Mouse (Mus musculus): ENCODE measurements around the gene Vim.
"Not testable (repeated sequence)": the region's sequence is repeated elsewhere in the genome, so short reads cannot be mapped to it uniquely, and the experiment has no call there.

Gene Vim

DNA sequence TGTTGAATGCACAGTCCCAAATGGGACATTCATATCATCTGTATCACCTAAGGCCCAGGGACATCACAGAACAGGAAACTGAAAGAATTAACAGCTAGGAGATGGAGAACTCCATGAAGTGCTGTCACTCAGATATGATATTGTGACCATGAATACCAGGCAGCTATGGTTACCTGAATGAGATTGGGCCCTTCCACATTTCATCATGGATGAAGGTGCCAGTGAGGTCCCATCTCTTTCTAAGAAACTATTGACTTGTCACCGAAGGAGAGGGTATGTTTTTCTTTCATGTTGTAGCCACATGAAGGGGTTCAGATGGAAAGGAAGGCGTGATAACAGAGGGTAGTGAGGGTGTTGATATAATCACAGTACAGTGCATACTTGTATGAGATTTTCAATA is 13.3 kb upstream of the Vim start:
- CTCF ChIA-PET = interaction anchor here (0.7 to 1.0 kb wide), 2 partner anchors 10 to 289 kb away, joined by 3 to 20 read pairs; no protein-coding TSS in a partner anchor

DNA sequence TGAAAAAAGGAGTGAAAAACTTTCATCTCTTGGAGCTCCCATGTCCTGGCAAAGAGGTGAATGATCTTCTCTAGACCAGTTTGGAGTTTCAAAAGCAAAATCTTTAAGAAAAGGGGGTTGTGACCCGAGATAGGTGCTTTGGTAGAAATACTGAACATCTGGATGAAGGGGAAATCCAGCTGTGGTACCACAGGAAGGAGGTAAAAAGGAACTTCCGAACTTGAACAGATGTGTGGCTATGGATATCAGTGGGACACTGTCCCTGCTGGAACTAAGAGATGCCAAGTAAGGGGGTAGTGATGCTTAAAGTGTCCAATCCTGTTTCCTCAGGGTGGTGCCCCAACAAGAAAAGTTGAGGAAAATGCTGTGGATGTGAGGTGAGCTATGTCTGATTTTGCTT is 3.6 kb upstream of the Vim start:
- CTCF ChIA-PET = interaction anchor here (1.0 kb wide), 1 partner anchor 9 kb away, joined by 3 read pairs; no protein-coding TSS in a partner anchor

DNA sequence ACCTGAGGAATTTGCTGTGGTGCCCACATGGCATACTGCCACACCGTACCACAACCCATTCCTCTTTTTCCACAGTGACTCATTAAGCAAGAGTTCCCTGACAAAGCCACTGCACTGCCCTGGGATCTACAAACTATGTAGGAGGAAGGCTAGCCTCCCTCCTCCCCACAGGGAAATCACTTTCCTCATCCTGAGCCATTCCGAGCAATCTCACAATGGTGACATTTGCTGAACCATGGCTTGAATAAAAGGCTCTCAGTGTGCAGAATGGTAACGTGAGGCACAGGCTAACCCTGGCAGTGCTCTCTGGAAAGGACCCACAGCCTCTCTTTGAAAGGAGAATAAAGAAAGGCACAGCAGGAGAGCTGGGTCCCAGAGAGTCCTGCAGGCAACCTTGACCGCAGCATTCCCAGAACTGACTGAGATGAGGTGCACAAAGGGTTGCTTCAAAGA is 1.6 kb upstream of the Vim start:
- CTCF ChIA-PET = interaction anchor here (0.6 to 1.4 kb wide), 3 partner anchors 25 to 100 kb away, joined by 4 to 9 read pairs (median 6); partner anchors contain the start of gene Trdmt1

DNA sequence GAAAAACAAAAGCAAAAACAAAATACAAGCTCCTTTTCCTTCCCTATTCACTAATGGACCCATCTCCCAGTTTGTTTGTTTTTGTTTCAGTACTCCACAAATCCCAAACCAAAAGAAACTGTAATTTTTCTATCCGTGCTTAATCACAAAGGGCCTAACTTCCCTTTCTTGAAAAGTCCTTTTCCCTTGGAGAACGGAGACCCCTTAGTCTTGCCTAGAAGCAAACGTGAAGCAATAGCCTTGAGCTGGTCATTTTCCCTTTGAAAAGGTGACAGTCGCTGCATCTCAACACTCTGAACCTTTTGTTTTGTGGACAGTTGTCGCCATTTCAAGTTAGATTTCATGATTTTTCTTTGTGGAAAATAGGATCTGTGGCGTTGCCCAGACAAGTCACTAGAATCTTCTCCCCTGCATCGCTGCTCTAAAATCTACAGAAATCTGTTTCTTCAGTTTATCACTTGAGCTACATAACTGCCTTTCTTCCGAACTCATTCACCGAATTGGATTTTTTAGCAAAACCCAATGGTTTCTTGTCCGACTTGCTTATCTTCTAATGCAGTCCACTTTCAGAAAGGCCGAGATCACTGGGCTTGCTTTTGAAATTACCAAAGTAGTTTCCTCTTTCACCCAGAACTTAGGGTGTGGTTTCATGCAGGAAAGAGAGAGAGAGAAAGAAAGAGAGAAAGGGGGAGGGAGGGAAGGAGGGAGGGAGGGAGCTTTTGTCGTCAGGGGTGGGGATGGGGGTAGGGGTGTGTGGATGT is 900 bp upstream of the Vim start:
- CTCF ChIA-PET = interaction anchor here (0.6 to 1.4 kb wide), 4 partner anchors 16 to 29 kb away, joined by 3 to 9 read pairs (median 5); partner anchors contain the start of gene Trdmt1

DNA sequence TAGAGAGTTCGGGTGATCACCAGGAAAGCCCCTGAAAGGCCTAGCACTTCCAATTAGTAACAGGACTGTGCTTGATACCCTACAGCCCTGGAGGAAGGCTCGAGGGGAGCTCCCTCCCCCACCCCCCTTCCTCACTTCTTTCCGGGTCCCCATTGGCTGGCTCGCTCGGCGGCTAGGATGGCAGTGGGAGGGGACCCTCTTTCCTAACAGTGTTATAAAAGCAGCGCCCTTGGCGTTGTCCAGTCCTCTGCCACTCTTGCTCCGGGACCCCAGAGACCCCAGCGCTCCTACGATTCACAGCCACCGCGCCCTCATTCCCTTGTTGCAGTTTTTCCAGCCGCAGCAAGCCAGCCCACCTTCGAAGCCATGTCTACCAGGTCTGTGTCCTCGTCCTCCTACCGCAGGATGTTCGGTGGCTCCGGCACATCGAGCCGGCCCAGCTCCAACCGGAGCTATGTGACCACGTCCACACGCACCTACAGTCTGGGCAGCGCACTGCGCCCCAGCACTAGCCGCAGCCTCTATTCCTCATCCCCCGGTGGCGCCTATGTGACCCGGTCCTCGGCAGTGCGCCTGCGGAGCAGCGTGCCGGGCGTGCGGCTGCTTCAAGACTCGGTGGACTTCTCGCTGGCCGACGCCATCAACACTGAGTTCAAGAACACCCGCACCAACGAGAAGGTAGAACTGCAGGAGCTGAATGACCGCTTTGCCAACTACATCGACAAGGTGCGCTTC is 506 bp downstream of the Vim start:
- CTCF ChIA-PET = interaction anchor here (0.6 to 1.0 kb wide), 2 partner anchors 30 kb away, joined by 3 to 5 read pairs; partner anchors contain the start of gene Trdmt1

DNA sequence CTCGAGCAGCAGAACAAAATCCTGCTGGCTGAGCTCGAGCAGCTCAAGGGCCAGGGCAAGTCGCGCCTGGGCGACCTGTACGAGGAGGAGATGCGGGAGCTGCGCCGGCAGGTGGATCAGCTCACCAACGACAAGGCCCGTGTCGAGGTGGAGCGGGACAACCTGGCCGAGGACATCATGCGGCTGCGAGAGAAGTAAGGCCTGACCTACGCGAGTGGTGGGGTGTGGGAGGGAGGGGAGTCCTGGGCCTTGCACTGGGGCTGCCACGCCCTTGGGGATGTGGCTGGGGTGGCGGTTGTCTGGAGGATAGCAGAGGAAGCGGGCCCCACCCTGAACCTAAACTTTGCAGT is 1.0 kb downstream of the Vim start:
- CTCF ChIA-PET = interaction anchor here (1.0 kb wide), 2 partner anchors 30 to 33 kb away, joined by 3 to 4 read pairs; partner anchors contain the start of gene Trdmt1

DNA sequence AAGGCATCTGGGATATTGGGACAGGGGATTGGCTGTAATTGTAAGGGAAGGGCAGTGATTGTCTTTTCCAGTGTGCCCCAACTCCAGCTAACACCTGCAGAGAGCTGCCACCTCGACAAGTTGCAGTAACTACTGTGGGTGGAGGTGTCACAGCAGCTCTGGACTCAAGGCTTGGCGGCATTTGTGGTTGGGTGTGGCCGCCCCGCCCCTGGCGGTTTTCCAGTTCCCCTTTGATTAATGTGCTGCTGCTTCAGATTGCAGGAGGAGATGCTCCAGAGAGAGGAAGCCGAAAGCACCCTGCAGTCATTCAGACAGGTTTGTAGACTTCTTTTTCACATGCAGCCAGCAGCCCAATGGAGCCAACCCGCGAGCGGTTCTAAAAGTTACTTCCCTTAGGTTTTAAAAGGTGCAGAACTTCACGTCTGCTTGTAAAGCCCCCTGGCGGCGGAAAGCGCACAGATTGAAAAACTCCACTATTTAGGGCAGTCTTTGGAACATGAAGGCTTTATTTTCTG is 1.6 kb downstream of the Vim start:
- CTCF ChIA-PET = interaction anchor here (1.0 kb wide), 2 partner anchors 31 to 33 kb away, joined by 3 to 4 read pairs; partner anchors contain the start of gene Trdmt1

DNA sequence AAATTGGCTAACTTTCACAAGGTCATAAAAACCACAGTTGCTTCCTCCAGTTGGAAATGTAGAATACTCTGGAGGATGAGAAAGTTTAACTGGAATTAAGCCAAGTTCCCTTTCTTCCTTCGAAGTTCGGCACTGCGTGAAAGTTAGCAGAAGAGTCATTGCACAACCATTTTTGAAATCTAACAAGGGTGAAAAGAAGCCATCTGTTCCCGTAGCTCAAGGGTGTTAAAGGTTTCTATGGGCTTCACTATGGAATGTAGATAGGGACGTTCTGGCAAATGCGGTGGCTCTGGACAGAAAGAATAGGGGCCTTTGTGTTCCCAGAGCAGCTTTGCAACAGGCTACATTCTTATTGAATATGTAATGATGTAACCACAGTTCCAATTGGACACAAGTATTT is 2.2 kb downstream of the Vim start:
- CTCF ChIA-PET = no interaction called here

DNA sequence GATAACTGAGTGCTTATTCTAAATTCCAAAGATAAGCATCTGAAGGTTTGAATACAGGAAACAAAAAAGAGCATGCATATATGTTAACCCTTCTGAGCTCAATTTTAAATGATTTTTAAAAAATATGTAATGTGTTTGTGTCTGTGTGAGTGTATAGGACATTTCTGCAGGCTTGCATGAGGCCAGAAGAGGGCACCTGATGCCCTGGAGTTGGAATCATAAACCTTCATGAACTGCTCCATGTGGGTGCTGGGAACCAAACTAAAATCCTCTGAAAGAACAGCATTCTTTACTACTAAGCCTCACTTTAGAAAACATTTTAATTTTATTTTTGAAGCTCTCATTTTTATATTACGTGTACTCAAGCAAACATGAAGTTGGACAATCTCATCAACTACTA is 3.7 kb downstream of the Vim start:
- CTCF ChIA-PET = interaction anchor here (0.6 kb wide), 2 partner anchors 299 to 484 kb away, joined by 3 read pairs; no protein-coding TSS in a partner anchor

DNA sequence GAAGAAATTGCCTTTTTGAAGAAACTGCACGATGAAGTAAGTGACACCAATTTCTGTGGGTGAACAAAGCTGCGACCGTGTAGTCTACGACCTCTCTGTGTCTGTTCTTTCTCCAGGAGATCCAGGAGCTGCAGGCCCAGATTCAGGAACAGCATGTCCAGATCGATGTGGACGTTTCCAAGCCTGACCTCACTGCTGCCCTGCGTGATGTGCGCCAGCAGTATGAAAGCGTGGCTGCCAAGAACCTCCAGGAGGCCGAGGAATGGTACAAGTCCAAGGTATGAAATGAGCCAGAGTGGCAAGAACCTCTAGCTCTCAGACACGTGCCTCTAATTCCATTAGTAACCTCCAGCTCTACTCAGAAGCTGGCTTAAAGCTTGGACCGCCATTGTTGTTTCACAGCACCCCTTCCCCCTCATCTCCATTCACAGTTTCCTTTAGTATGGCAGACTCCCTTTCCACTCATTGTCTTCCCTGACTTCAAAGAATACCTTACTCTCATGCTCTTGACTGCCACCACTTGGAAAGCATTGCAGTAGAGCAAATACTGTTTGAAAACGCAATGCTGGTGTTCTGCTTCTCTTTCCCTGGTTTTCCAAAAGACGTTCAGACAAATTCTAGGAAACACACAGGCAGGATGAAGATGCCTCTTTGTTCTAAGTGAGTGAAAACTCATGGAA is 4.9 kb downstream of the Vim start:
- CTCF ChIA-PET = no interaction called here

DNA sequence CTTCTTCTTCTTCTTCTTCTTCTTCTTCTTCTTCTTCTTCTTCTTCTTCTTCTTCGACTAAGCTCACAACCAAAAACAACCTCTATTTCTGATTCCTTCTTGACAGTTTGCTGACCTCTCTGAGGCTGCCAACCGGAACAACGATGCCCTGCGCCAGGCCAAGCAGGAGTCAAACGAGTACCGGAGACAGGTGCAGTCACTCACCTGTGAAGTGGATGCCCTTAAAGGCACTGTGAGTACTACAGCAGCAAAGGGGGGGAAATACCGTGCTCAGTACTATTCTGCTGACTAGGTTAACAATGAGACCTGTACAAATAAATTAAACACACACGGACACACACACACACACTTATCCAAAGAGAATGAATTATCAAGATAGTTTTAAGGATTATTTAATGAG is 5.6 kb downstream of the Vim start:
- CTCF ChIA-PET = interaction anchor here (0.6 kb wide), 1 partner anchor 1065 kb away, joined by 9 read pairs; no protein-coding TSS in a partner anchor

DNA sequence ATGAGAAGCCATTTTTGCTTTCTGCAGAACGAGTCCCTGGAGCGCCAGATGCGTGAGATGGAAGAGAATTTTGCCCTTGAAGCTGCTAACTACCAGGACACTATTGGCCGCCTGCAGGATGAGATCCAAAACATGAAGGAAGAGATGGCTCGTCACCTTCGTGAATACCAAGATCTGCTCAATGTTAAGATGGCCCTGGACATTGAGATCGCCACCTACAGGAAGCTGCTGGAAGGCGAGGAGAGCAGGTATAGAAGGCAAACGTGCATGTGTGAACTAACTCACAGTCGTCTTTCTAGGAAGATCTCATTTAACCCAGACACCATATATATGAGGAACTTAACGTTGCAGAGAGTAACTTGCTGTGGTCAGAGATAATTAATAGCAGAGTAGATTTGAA is 6.3 kb downstream of the Vim start:
- CTCF ChIA-PET = no interaction called here

DNA sequence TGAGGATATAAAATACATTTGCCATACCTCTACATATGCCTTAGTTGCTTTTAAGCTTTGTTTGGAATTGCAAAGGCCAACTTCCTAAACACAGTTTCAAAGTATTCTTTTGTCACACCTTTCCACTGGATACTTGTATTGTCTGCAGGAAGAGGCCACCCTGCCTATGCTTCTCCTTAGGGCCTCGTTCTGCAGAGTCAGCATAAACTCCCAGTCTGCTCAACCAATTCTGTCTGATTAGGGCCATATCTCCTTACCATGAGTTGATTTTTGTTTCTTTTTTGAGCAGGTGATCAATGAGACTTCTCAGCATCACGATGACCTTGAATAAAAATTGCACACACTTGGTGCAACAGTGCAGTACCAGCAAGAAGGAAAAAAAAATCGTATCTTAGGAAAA is 8.5 kb downstream of the Vim start:
- CTCF ChIA-PET = interaction anchor here (0.9 kb wide), 1 partner anchor 21 kb away, joined by 3 read pairs; no protein-coding TSS in a partner anchor

DNA sequence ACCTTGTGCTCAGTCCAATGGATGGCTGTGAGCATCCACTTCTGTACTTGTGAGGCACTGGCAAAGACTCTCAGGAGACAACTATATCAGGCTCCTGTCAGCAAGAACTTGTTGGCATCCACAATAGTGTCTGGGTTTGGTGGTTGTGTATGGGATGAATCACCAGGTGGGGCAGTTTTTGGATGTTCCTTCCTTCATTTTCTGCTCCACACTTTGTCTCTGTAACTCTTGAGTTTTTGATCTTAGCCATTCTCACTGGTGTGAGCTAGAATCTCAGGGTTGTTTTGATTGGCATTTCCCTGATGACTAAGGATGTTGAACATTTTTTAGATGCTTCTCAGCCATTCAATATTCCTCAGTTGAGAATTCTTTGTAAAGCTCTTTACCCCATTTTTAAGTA is 10.0 kb downstream of the Vim start:
- CTCF ChIA-PET = not testable (repeated sequence)

DNA sequence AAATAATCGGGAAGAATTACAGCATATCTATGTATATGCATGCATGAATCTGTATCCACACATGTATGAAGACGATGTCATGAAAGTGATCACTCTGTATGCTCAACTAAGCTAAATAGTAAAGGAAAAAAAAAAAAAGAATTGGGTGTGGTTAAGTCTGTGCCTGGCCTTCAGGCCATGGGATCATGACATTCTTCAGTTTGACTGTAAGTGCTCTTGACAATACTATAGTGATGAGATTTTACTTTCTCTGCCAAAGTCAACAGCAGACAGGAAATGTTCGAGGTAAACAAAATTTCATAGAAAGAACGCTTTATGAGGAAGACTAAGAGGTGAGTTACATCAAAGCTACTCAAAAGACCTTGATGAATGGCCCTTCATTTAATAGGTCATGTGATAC is 19.6 kb downstream of the Vim start:
- CTCF ChIA-PET = interaction anchor here (0.6 kb wide), 1 partner anchor 61 kb away, joined by 4 read pairs; no protein-coding TSS in a partner anchor

DNA sequence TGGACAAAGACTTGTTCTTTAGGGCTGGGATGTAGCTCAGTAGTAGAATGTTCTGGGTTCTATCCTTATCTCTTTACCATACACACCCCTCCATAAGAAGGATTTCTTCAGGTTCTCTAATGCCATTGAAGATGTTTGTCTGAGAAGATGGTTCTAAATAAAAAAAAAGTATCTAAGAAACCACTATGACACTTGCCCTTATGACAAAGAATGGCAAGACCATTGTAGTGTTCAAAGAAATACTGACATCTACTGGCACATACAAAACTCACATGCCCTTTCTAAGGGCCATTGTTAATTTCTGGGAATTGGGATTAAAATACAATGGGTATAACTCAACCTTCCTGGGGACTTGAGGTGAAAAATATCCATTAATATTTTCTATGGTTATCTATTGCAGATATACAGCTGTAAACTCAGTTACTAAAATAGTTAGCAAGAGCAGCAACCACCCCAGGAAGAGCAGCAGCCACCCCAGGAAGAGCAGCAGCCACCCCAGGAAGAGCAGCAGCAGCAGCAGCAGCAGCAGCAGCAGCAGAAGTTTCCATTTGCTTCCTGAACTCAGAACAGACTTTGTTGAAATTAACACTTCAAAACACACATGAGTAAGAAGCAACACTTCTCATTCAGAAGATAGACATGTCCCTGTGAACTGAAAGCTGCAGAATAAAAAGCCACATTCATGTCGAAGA is 23.4 kb downstream of the Vim start:
- CTCF ChIA-PET = interaction anchor here (0.6 to 1.1 kb wide), 4 partner anchors 25 to 1342 kb away, joined by 3 to 6 read pairs (median 4); no protein-coding TSS in a partner anchor

DNA sequence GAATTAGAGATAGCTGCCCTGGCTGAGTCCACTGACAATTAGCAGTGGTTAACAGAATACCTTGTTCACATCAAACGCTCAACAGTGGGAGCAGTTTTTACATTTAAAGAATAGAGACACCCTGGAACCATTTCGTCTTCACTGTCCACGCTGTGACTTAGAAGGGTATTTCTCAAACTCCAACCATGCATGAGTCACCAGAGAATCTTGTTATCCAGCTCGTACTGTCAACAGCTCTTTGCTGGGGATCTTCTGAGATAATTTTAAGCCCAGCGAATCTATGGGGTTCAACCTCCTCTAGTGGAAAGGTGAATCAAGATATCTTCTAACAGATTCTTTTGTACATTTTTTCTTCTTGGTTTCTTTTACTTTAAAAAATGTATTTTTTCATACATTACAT is 24.4 kb downstream of the Vim start:
- CTCF ChIA-PET = interaction anchor here (0.9 kb wide), 1 partner anchor 327 kb away, joined by 3 read pairs; no protein-coding TSS in a partner anchor

DNA sequence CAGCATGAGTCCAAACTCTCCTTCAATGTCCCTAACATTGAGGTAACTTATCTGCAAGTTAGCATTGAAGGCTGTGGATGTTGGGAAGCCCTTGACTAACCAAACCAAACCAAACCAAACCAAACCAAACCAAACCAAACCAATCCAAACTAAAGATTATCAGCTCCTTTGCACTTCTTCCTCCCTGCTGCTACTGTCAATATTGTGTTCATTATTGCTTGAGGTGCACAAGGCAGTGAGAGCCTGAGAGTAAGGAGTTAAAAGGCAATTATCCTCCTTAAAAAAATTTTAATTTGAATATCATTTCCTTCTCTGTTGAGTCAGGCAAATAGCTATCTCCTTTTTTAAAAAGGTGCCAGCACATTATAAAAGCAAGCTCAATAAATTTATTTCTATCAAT is 29.4 kb downstream of the Vim start:
- CTCF ChIA-PET = interaction anchor here (1.0 kb wide), 1 partner anchor 21 kb away, joined by 3 read pairs; no protein-coding TSS in a partner anchor

DNA sequence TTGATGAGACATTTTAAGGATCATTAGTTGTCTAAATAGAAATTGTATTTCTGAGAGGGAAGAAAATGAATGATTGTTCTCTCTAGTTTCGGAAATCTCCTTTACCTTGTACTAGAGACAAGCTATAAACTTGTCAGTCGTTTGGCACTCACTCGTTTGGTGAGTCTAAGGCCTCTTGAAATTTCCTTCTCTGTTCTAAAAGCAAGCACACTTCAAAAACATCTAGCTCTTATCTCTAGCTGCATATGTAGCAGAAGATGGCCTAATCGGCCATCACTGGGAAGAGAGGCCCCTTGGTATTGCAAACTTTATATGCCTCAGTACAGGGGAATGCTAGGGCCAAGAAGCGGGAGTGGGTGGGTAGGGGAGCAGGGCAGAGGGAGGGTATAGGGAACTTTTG is 29.9 kb downstream of the Vim start:
- CTCF ChIA-PET = interaction anchor here (1.0 kb wide), 1 partner anchor 22 kb away, joined by 3 read pairs; no protein-coding TSS in a partner anchor

DNA sequence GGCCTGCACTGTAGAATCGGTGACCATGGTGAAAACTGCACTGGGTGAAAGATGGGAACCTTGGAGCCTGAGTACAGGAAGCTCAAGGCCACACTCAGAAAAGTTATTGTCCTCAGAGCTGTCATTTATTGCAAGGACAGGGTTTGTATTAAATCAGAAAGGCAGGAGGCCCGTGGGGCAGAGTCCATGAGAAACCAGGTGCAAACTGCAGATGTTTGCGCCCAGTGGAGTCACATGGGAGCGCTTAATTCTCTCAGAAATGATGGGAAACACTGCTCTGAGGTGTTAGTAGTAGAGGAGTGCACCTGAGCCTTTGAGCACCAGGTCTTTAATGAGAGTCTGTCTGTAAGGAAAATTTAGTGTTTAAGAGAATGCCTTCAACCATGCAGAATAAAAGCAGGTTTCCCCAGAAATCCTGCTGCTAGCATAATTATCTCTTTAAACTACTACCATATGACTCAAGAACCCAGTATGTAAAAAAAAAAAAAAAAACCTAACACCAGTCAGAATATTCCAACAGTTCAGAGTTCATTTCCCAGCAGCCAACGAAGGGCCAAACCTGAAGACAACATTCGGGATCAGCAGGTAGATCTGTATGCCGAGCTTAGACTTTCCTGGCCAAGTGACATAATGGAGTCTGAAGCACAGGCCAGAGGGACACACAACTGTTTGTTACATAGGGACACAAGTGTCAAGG is 56.6 kb downstream of the Vim start:
- CTCF ChIA-PET = no interaction called here
